Mouse (Mus musculus) inflammation-experienced regulatory T-cells, adult 6 months (primary cell): ENCODE results near the gene Dnah8. TPM values are rescaled to one million over a fixed set of nuclear protein-coding genes. Genes with fewer than 3 reads are reported as not detected.

Experiments used
- ATAC-seq: one replicate; pipeline ENCODE4 v1.8.0; 2017
- polyA plus RNA-seq, 3 experiments: library from polyadenylated mRNA; unstranded; fragments of 100-300 nt; shearing (Covaris generic); gene quantifications; one replicate each; pipeline ENCODE4 v1.2.1; 2017

Dnah8 gene
- polyA plus RNA-seq, 3 experiments from 2014 or later = 18.6 to 20.0 (median 19.2) TPM

DNA sequence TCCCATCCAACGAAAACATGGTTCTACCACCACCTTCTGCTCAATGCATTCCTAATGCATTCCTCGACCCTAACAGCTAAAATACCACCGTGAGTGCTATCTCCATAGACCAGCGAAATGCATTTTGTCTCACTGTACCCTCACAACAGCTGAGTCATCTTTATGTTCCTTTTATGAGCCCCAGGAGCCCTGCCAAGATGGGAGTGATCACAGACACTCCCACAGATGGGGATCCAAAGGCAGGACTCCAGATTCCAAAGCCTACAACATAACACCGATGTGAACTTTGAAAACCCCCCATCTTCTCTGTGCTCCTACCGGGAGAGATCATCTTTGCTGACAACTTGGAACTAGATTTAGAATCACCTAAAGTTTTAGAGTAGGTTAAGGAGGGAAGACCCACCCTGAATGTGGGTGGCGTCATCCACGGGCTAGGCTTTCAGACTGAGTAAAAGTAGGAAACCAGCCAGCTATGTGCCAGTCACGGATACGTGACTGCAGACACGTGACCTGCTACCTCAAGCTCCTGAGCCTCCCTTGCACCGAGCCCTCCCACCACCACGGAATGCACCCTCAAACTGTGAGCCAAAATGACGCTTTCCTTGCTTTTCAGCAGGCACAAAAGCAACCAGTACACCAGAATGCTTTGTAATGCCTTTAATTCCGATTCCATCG is 14.7 kb upstream of the Dnah8 start:
- no peak for ATAC-seq

DNA sequence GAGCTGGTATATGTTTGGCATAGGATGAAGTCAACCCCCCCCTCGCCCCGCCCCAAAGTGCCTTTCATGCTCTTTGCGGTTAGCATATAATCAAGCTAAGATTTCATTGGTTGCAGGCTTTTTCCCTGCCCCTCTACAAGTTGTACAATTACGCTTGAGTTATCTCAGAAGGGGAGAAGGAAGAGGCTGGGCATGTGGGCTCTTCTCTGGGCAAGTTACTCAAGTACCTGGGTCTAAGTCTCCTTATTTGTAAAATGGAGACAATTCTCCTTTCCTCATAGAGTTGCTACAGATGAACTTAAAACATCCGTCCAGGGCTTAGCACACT is 14.2 kb upstream of the Dnah8 start:
- no peak for ATAC-seq

DNA sequence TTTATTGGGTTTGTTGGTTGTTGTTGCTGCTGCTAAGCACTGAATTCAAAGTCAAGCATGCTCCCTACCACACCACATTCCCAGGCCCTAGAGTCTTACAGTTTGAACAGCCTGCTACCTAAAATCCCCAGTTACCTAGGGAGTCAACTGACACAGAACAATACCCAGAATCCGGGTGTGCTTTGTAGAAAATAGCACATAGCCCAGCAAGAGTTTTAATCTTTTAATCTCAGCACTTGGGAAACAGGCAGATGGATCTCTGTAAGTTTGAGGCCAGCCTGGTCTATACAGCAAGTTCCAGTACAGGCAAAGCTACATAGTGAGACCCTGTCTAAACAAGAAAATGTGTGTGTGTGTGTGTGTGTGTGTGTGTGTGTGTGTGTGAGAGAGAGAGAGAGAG is 13.4 kb upstream of the Dnah8 start:
- no peak for ATAC-seq

DNA sequence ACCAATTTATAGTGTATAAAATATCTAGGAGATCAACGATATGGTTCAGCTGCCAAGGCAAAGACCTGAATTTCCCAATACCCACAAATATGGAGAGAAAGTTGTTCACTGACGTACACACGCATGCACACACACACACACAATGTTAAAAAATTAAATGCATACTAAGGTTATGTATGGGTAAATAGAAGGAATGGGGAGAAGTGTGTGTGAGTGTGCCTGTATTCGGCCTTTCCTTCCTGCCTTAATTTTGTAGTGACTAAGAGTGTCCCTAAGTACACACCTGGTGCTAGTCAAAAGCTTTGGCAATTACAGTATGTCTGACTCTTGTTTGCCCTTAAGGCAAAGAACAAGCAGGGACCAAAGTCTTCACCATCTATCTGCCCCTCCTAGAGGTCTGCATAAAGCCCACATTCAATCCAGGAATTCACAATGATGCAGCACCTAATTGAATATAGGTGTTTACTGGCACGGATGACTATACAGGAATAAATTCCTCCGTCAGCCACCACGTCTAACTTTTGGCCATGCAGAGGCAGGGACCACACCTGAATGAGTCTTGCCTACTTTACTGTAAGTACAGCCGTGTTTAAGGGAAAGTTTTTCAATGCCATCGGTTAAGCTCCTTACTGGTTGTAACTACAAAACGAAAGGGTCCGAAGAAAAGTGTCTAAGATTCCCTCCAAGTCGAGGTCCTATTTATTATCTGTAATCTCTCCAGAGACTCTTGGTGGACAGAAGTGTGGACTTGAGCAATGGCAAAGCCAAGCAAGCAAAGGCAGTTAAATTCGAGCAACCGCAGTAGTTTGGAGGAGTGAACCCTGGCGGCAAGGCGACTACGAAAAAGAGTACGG is 12.7 kb upstream of the Dnah8 start:
- ATAC-seq = peak; percentile 1

DNA sequence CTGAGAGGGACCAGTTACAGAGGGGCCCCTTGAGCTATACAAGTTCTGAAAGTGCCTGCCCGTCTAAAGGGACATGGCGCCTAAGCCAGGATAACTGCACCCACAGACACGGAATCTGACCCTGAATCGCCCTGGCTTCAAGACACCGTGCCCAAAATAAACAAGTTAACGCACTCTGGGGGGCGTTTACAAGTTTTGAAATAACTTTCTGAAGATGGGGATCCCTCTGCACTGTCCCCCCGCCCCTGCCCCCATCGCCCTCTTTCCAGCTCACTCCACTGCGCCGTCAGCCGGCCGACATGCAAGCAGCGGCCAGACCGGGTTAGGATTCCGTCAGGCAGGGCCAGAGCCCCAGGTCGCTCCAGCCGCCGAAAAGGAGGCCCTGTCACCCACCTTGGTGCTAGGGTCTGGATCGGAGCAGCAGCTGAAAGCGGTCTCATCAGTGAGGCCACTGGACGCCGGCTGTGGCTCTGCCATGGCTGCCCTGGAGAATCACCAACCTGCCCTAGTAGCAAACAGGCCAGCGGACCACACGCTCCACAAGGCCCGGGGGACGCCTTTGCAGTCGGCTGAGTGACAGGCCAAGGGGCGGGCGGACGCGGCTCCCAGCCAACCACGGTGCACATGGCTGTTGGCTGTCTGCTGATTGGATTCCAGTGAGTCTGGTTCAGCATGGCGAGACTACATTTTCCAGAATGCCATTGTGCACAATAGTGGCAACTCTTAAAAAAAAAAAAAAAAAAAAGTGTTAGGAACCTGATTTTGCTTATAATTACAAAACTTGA is 11.9 kb upstream of the Dnah8 start:
- ATAC-seq = peak; percentile 100

DNA sequence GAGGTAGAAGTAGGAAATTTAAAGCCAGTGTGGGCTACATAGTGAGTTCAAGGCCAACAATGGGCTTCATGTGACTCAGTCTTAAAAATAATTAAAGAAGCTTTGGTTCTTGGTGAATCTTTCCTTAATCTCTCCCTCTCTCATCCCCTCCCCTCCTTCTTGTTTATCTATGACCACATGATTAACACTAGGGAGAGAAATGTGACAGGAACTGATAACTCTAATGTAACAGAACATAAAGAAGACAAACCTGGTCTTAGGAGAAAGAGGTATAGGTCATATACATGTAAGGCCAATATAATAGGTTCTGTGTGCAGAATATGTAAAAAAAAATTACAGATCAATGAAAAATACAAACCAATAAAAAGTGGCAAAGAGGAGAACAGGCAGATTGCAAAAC is 10.8 kb upstream of the Dnah8 start:
- ATAC-seq = no peak

DNA sequence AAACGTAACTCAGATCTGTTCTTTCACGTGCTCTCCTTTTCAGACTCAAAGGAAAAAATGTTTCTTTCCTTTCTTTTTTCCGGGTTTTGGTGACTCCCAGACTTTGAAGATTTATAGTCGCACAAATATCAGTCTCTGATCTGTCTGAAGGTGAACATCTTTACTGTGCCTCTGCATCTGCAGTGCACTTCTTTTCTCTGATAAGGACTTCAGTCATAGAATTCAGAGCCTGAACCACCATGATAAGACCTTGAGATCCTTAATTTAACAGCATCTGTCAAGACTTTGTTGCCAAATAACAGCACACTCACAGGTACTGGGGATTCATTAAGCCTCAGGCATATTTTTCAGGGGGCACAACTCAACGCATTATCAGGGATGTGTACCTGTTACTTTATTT is 8.0 kb upstream of the Dnah8 start:
- no peak for ATAC-seq

DNA sequence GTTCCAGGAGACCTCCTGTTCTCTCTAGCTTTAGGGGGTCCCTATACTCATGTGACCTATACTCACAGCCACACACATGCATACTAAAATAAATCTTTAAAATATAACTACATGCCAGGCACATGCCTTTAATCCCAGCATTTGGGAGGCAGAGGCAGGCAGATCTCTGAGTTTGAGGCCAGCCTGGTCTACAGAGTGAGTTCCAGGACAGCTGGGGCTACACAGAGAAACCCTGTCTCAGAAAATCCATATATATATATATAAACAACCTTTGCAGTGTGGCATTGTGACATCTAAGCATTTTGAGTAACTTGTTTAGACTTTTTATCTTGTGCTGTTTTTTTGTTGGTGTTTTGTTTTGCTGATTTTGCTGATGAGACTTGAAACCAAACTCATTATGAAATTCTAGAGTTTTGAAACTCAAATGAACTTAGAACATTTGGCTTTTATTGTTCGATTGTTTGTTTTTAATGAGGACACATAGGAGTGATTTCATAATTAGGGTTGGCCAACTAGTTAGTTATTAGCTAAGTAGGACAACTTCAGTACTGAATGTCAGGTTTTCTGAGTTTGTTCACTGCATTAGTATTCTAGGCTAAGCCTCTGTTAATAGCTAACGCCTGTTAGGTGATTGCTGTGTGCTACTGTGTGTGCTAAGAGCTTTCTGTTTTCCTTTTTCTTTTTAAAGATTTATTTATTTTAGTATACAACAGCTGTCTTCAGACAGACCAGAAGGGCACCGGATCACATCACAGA is 5.8 kb upstream of the Dnah8 start:
- no peak for ATAC-seq

DNA sequence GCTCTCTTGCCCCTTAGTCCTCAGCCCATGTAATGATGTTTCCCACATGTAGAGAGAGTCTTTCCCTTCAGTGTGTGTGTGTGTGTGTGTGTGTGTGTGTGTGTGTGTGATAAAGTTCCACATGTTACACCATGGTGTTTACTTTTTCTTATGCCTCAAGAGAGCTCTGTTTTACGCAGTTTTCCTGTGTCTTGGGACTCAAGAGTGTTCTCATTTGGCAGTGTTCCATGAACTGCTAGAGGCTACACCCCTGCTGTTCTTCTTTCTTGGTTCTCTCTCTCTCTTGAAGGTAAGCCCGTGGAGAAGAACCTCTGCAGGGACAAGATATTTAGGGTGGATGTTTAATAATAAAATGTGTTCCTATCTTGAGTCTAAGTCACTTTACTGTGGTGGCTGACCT is 5.0 kb upstream of the Dnah8 start:
- ATAC-seq = no peak

DNA sequence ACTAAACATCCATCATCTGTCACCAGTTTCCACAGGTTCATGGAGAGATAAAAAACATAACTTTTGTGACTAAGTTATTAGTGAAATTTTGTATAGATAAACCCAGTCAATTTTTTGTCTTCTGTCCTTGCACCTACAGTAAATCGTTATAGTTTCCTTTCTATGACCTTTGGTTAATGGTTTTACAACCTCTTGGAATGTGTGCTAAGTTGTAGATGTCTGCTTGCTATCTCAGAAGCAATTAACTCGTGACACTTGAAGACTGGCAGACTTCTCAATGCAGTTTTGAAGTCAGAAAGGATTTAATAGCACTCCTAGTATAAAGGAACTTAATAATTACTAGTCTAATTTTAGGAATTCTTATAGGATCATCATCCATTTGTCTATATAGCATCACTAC is 3.6 kb upstream of the Dnah8 start:
- ATAC-seq = no peak

DNA sequence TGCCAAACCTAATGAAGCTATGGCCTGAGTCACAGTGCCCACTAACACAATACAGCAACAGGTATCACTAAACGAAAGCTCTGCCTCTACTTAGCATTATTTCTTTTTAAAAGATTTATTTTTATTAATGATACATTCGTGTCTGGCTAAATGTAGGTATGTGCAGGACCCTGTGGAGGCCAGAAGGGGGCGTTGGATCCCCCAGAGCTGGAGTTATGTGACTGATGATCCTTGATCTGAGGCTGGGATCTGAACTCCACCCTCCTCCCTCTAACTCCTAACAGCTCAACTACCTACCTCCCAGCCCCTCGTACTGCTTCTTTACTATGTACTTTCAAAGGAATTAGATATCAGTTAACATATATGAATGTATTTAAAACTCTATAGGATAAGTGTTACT is 2.7 kb upstream of the Dnah8 start:
- no peak for ATAC-seq

DNA sequence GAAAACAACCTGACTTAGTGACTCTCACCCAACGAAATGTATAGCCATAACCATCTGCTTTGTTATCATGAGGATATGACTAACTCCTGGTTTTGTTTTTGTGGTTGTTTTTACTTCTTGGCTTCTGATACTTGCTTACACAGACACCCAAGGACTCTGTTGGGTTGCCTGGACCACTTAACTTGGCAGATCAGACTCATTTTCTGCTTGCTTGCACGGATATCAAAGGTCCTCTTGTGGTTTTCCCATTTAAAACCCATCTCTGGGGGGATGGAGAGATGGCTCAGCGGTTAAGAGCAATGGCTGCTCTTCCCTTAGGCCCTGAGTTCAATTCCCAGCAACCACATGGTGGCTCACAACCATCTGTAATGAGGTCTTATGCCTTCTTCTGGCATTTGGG is 954 bp upstream of the Dnah8 start:
- no peak for ATAC-seq

DNA sequence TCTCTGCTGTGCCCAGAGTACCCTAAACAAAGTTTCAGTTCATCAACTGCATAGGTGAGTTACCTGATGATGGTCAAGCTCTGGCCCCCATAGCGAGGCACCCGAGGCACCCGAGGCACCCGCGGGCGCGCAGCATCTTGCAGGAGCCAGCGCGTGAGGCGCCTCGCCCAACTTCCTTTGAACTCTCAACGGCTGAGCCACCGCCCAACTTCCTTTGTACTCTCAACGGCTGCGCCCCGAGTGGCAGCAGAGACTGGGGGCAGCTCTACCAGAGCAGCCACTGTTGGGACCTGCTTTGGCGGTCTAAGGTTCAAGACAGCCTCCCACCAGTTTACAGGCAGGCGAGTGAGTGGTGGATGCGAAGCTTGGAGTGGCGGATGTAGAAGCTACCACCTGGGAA is 2.6 kb downstream of the Dnah8 start, which contains the start of gene Glo1:
Gene Glo1 (minus strand): TSS at position 153 of the 400 bp plus-strand sequence.
- peak; percentile 68 for ATAC-seq

DNA sequence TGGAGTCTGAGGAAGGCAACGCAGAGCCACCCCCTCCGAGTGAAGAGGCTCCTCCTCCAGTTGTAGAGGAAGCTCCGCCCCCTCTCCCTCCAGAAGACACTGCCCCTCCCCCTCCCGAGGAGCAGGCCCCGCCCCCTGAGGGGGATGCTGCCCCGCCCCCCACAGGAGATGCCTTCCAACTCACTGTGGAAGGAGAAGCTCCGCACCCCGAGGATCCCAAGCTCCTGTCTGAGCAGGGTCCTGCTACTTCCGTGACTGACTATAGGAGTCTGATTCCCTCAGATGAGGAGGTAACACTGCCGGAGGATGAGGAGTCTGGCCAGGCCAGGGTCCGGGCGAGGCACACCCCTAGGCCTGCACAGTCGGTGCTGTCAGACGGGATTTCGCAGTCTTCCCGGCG is 11.2 kb downstream of the Dnah8 start:
- ATAC-seq = no peak

DNA sequence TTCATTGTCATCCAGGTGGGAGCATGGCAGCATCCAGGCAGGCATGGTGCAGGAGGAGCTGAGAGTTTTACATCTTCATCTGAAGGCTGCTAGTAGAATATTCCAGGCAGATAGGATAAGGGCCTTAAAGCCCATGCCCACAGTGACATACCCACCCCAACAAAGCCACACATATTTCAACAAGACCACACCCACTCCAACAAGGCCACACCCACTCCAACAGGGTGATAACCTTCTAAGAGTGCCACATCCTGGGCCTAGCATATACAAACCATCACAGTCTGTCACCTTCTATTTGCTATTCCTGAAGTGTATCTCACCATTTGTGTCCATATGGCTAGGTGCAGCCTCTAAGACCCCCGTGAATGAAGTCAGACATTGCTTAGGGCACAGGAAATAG is 13.6 kb downstream of the Dnah8 start:
- no peak for ATAC-seq

DNA sequence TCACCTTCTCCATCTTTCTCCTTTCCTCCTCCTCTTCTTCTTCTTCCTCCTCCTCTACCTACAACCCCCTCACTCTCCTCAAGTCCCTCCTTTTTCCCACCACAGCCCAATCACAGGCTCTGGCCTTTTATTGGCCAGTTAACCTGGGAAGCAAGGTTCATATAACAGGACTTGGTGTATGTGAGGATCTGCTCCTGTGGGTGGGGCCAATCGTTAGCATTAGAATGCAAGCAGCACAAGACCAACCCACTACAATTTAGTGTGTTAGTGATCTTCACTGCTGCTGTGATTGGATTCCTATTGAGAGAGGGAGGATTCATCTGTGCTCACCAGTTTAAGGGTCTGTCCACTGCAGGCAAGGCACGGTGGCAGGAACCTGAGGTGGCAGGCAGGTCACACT is 14.8 kb downstream of the Dnah8 start:
- no peak for ATAC-seq

DNA sequence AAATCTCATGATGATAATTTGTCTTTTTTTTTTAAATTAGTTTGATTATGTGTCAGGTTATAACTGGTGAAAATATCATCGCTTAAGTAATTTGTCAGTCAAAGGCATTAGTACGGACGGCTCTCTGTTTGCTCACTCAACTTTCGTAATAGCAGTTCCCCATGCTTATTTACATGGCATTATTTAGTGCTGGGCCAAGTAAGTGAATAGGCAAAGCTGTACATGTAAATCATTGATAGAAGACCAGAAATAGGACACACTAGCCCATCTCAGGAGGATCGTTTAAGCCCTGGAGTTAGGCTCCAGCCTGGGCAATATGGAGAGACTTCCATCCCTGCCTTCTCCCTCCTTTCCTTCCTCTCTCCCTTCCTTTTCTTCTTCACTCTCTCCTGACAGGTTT is 16.7 kb downstream of the Dnah8 start:
- ATAC-seq = no peak

DNA sequence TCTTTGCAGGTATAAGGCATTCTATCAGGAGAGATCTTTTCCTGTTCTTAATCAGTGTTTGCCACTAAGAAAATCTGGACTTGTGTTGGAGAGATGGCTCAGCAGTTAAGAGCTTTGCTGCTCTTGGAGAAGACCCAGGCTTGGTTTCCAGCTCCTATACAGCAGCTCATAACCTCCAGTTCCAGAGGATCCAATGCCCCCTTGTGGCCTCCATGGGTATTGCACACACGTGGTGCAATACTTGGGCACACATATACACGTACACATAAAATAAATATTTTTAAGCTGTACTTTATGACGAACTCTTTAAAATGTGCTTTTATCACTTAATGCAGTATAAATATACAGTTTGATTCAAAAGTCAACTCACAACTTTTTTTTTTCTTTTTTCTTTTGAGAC is 24.6 kb downstream of the Dnah8 start:
- no peak for ATAC-seq

DNA sequence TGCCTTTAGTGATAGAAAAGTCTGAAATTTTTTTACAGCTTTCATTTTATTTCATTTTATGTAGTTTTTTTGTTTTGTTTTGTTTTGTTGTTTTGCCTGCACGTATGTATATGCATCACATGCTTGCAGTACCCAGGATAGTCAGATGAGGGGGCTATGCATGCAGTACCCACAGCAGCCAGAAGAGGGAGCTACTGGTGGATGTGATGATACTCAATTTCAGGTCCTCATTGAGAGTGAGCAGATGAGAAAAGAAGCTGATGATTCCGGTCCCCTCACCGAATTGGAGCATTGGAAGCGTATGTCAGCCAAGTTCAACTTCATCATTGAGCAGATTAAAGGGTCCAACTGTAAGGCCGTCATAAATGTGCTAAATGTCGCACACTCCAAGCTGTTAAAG is 28.9 kb downstream of the Dnah8 start:
- no peak for ATAC-seq

DNA sequence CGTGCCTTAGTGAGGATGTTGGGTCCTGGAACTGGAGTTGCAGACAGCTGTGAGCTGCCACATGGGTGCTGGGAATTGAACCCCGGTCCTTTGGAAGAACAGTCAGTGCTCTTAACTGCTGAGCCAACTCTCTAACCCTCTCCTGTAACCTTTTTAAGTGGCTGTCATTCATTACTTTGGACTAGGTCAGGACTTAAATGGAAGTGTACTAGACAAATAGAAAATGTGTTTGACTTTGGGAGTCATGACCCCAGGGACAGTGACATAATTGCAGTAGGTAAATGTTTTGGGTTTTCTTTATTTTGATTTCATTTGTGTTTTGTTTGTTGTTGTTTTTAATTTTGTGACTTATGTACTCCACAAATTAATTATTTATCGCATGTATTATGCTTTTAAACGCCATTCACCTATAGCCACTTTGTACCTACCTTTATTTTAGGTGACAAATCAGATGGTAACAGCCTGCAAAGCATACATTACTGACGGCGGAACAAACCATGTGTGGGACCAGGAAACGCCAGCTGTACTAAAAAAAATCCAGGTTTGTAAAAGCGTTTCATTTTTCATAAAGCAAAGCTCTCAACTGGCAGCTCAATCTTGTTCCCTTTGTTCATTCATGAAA is 33.5 kb downstream of the Dnah8 start:
- ATAC-seq = no peak

DNA sequence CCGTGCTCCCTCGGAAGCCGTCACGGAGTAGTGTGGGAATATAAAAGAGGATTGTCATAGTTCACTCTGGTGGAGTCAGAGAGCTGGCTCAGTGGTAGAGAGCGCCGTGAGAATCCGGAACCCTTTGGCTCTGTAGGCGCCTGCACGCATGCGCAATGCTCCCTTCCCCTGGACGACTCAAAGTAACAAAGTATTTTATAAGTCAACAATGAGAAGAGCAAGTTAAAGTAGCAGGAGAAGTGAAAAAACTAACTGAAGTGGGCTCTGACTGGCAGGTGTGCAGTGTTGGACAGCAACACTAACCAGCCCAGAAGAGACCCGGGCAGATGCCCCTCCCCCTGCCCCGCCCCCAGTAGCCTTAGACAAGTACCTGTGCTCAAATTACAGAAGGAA is 34.0 kb downstream of the Dnah8 start:
- ATAC-seq = no peak

DNA sequence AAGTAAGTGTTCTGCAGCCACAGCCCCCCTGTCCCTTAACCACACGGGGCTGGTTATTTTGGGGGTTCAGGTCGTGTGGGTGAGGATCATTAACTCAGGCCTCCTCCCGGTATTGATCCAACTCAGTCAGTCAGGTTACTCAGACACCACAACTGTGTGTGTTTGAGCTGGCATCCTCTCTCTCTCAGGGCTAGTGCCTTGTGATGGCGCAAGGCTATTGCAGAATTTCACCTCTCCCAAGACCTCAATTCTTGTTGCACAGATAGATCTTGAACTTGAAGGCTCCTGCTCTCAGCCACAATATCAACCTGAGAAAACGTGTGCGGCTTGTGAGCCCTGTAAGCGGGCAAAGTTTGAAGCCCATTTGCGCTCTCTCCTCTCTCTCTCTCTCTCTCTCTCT is 38.0 kb downstream of the Dnah8 start:
- ATAC-seq = no peak

DNA sequence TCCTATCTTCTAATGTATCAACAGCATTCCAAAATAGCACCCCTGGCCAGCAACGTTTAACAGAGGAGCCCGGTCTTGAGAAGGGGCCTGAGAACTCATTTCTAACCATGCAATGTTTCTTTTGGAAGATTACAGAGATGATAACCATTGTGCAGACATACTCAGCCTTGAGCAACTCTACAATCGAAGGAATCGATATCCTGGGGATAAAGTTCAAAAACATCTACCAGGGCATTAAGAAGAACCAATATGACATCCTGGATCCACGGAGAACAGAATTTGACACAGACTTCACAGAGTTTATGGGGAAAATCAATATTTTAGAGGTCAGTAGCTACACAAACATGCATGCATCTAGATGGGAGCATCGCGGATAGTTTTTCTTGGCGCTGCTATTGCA is 39.0 kb downstream of the Dnah8 start:
- no peak for ATAC-seq
